Mouse (Mus musculus): ENCODE measurements at regions not wholly inside any gene's neighbourhood (a gene's known extent, or its start where the extent isn't known, plus 50 kb on each side); places are given as distances from the start of the nearest gene placed in this dataset.

- H3K27ac ChIP-seq (ENCODE audit: low read depth, low read length): no peak overlapping the region
- H3K9me3 ChIP-seq (ENCODE audit: control insufficient read depth, low read length): no peaks in the 10 kb centered on the region
- 0 out of 2 replicates have a peak, but pooled peaks cover under 1% of the 10 kb centered on the region for H3K27me3 ChIP-seq (ENCODE audit: control insufficient read depth, insufficient read depth, low read length)
- H3K9ac ChIP-seq (ENCODE audit: low read length): no peak overlapping the region
- ATAC-seq (ENCODE audit: low FRiP score): no peak
- DNase-seq (ENCODE audit: low spot score, missing footprints): peak; percentile 41
- no peak overlapping the region for H3K4me3 ChIP-seq (ENCODE audit: low read depth, low read length)
- H3K4me2 ChIP-seq: no peak overlapping the region
- H3K4me1 ChIP-seq (ENCODE audit: control insufficient read depth, insufficient read depth, low read length): no peaks in the 10 kb centered on the region
- no peaks in the 10 kb centered on the region for H3K36me3 ChIP-seq (ENCODE audit: control insufficient read depth, insufficient read depth, low read length)
- 95% methylated on average over 8 of the region's 8 CpGs for WGBS
Observed at GRCm38 (mm10) chr19:55688585-55688984, 53.0 kb upstream of the Tcf7l2 start.

DNA sequence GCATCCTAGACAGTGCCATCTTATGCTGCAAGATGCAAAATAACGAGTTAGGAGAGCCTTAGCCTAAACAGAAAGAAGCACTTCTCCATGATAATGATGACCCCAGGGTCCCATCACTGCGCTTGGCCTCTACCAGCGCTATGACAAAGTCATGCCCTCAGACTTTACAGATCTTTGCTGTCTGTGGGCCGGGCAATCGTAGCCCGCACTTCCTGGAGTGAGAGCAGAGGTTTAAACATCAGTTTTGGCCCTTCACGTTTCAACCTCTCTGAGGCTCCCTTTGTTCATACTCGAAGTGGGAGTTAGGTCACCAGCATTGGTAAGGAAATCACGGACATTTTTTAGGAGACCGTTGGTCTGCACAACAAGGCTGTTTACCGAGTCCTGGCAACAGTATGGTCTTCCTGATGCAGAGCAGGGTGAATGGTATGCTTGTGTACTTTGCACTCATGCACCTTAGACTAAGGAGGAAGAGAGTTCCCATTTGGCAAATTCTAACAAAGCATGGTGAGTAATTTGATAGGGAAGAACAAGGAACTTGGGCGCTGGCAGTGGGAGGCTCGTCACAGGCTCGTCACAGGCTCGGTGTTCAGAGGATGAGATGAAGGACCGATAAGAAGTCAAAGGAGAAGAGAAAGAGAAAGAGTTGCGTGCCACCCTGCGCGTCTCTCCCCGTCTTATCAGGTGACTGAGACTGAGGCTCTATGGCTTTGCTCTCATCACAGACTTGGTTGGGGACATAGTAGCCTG lies 52.2 kb upstream of the Tcf7l2 start:
- no peak for ATAC-seq (ENCODE audit: low FRiP score)
- no peaks in the 10 kb centered on the region for H3K4me1 ChIP-seq (ENCODE audit: control insufficient read depth, insufficient read depth, low read length)
- no peaks in the 10 kb centered on the region for H3K36me3 ChIP-seq (ENCODE audit: control insufficient read depth, insufficient read depth, low read length)
- no peak overlapping the region for H3K27ac ChIP-seq (ENCODE audit: low read depth, low read length)
- no peak overlapping the region for H3K4me2 ChIP-seq
- no peak overlapping the region for H3K9ac ChIP-seq (ENCODE audit: low read length)
- no peaks in the 10 kb centered on the region for H3K9me3 ChIP-seq (ENCODE audit: control insufficient read depth, low read length)
- H3K4me3 ChIP-seq (ENCODE audit: low read depth, low read length): no peak overlapping the region
- H3K27me3 ChIP-seq (ENCODE audit: control insufficient read depth, insufficient read depth, low read length): peaks cover 7% of the 10 kb centered on the region; the same call in 1 of the 2 replicates
- WGBS: 92% methylated on average over 20 of the region's 20 CpGs
- DNase-seq (ENCODE audit: low spot score, missing footprints): no peak

Data from midbrain, embryonic 11.5 days (tissue).